Mouse (Mus musculus) kidney, adult 18-20 months (tissue): ENCODE measurements around the gene Gm3187.
"Not testable (repeated sequence)": the region's sequence is repeated elsewhere in the genome, so short reads cannot be mapped to it uniquely, and the experiment has no call there.

Experiments
- DNase-seq: peaks from one replicate; pipeline ENCODE4 v3.0.0; 2021

Gene Gm3187

DNA sequence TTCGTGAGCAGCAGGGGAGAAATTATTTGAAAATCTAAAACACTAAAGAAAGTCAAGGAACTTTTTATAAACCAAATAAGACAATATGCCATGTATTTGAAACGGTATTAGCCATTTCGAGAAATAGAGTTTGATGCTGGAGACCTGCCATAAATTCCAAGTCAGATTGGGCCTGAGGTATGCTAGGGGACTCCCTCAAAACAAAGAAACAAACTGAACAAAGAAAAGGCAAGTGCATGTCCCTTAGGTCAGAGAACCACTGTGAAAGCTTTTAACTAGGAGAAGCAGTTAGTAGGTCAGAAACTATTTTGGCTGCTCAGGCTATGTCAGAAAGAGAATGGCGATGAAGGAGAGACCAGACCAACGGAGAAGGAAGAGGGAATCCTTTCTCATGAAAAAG is at the start of gene Gm3187:
Gene Gm3187 (plus strand): TSS at position 301 of the 400 bp plus-strand sequence.
- not testable (repeated sequence) for DNase-seq

DNA sequence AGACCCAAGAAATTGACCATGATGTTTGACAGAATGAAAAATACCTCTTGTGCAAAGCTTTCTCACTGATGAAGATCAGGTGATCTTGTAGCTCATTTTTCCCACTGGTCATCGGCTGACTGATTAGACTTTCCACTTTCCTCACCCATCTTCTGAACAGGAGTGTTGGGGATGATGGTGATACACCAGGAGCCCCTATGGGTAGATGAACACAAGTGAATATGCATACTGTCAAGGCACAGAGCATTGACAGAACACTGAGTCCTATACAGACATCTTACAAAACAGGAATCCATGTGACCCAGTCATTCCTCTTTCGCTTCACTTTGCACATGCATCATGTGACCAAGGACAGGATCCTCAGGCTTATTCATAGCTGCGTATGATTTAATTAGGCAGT is 28.6 kb upstream of the Gm3187 start, which contains the start of gene Gm3194:
Gene Gm3194 (minus strand): TSS at position 101 of the 400 bp plus-strand sequence.
- not testable (repeated sequence) for DNase-seq

DNA sequence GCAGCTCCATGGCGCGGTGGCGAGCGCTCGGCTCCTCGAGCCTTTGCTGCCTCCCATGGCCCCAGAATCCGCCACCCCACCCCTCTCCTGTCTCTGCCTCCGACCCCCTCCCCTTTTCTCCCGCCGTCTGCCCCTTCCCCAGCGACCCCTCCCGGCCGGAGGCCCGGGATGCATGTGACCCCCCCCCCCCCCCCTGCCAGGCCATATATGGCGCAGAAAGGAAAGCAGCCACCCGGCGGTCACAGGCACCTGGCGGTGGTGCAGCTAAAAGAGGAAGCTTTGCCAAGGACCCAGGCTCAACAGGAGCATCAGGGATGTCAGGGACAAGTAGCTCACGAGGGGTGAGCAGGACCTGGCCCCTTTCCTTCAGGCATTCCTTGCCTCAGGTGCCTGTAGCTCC is 23.5 kb upstream of the Gm3187 start:
- not testable (repeated sequence) for DNase-seq

DNA sequence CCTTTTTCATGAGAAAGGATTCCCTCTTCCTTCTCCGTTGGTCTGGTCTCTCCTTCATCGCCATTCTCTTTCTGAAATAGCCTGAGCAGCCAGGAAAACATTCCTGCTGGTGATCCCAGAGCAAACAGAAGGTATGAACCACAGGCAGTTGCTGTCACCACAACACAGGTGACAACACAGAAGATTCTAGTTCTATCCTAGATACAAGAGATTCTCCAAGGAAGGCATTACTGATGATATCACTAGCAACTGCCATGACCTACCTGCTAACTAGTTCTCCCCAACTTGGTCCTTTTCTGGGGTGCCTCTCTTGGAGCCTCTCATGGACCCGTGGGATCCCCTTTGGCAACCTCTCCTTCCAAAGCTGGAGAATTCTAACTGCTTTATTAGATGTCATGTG is 6.3 kb upstream of the Gm3187 start, which contains the start of gene Gm8246:
Gene Gm8246 (minus strand): TSS at position 101 of the 400 bp plus-strand sequence.
- DNase-seq = not testable (repeated sequence)

DNA sequence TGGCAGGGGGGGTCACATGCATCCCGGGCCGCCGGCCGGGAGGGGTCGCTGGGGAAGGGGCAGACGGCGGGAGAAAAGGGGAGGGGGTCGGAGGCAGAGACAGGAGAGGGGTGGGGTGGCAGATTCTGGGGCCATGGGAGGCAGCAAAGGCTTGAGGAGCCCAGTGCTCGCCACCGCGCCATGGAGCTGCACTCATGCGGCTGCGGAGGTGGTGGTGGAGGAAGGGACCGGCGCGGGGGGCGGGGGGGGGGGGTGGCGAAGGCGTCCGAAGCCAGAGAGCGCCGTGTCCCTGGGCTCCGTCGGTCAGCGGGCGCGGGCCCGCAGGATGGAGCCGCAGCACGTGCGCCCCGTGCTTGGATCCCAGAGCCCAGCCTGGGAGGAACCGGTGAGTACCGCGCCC is 17.4 kb downstream of the Gm3187 start, which contains the start of gene Gm3488:
Gene Gm3488 (plus strand): TSS at position 301 of the 400 bp plus-strand sequence.
- not testable (repeated sequence) for DNase-seq

DNA sequence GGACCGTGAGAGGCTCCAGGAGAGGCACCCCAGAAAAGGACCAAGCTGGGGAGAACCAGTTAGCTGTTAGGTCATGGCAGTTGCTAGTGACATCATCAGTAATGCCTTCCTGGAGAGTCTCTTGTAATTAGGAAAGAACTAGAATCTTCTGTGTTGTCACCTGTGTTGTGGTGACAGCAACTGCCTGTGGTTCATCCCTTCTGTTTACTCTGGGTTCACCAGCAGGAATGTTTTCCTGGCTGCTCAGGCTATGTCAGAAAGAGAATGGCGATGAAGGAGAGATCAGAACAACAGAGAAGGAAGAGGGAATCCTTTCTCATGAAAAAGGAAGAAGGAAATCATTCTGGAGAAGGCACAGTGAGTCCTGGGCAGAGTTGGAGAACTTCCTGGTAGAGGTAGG is 54.2 kb downstream of the Gm3187 start, which contains the start of gene Gm3532:
Gene Gm3532 (plus strand): TSS at position 301 of the 400 bp plus-strand sequence.
- not testable (repeated sequence) for DNase-seq
